Mouse (Mus musculus) G1E (cell line): ENCODE results near the gene Fhad1.

Experiments
- CTCF ChIP-seq: IDR thresholded peaks from 2 replicates; pipeline ENCODE4 v1.5.1; 2012; ENCODE audit warnings: low read depth, low read length, inconsistent platforms, mixed read lengths
- GATA1 ChIP-seq: IDR thresholded peaks from 2 replicates; pipeline ENCODE4 v1.6.1; 2012; ENCODE audit warnings: borderline replicate concordance, low read length, inconsistent platforms, mixed read lengths
- POLR2AphosphoS5 ChIP-seq: IDR thresholded peaks from 2 replicates; pipeline ENCODE4 v1.6.1; 2012; ENCODE audit warnings: low read depth, low read length, inconsistent platforms; ENCODE audit not compliant: insufficient replicate concordance
- TAL1 ChIP-seq: conservative IDR thresholded peaks from 2 replicates; pipeline ENCODE4 v1.6.1; 2012; ENCODE audit warnings: low read depth, low read length, inconsistent platforms, mixed read lengths

DNA sequence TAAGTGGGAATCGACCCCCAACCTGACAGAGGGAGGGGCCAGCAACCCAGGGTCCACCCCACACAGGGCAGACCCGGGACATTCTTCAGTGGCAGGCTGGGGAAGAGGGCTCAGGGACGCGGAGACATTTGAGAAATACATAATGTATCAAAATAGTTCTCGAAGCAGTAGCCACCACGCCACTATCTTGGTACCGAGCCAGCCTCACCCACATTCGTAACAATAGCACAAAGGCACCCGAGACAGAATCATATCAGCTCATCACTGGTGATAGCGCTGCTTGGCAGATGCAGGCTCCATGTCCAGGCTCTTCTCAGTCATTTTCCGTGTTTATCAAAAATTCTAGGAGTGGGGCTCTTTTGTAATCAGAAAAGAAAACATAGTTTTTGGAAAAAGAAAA lies 90.9 kb downstream of the Fhad1 start:
- no peak for TF ChIP-seq CTCF
- no peak for TF ChIP-seq POLR2AphosphoS5
- TF ChIP-seq GATA1, result no peak
- no peak for TF ChIP-seq TAL1
